Mouse (Mus musculus) E14TG2a.4 (cell line): Measurements from ENCODE around the gene Tfe3.
"Not testable (repeated sequence)": the region's sequence is repeated elsewhere in the genome, so short reads cannot be mapped to it uniquely, and the experiment has no call there.

ENCODE experiments used
- H3K27me3 ChIP-seq: 2 replicates; pipeline ENCODE4 v1.6.1; 2014; ENCODE audit warnings: low read length, control low read depth; ENCODE audit not compliant: insufficient read depth
- H3K36me3 ChIP-seq: 2 replicates; pipeline ENCODE4 v1.6.1; 2014; ENCODE audit warnings: low read length, control low read depth; ENCODE audit not compliant: insufficient read depth
- H3K4me1 ChIP-seq: replicated peaks from 2 replicates; pipeline ENCODE4 v1.6.1; 2014; ENCODE audit warnings: low read depth, low read length, control low read depth
- H3K4me3 ChIP-seq: replicated peaks from 2 replicates; pipeline ENCODE4 v1.5.1; 2014; ENCODE audit warnings: mild to moderate bottlenecking, low read length
- H3K9me3 ChIP-seq: 2 replicates; pipeline ENCODE4 v1.6.1; 2014; ENCODE audit warnings: low read length, control low read depth
- CTCF ChIP-seq: conservative IDR thresholded peaks from 2 replicates; pipeline ENCODE4 v1.5.1; 2014; ENCODE audit warnings: low read length
- NANOG ChIP-seq: IDR thresholded peaks from 2 replicates; pipeline ENCODE4 v1.6.1; 2014; ENCODE audit warnings: borderline replicate concordance, low read length, mixed read lengths
- POU5F1 ChIP-seq: IDR thresholded peaks from 2 replicates; pipeline ENCODE4 v1.6.1; 2014; ENCODE audit warnings: low read length, borderline replicate concordance

Gene Tfe3

DNA sequence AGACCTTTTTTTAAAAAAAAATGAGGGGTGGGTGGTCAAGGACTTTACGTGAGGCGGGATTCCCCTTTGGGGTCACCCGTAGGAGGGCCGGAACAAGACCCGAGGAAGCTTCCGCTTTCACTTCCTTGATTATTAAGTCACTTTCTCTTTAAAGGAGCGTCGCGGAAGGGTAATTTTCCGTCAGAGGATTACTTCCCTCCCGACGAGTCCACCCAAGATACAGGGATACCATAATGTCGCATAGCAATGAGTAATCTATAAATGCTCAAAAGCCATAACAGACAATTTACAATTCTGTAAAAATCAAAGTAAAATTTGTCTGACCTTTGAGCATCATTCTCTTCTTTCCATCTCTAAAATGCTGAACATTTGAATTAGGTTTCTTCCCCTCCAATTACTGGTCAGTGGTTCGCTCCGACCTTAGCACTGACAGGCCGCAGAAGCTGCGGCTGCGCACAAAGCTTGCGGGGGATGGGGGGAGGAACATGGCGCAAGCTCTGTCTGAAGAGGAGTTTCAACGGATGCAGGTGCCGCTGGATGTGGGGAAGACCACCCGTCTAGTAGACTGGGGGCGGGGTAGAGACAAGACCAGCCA, 27.3 kb downstream of the Tfe3 start, which contains the start of gene Gripap1:
TSS of gene Gripap1 (plus strand) at position 224 of the 595 bp plus-strand sequence.
- TF ChIP-seq CTCF (no peak), NANOG (no peak), POU5F1 (no peak)
- Histone ChIP-seq H3K4me1 (peaks cover 16% of the 10 kb centered on the region), H3K9me3 (no peaks in the 10 kb centered on the region), H3K4me3 (peak within 1 kb of the TSS; percentile 81), H3K36me3 (peaks cover 7% of the 10 kb centered on the region; the same call in 1 of the 2 replicates), H3K27me3 (no peaks in the 10 kb centered on the region)

DNA sequence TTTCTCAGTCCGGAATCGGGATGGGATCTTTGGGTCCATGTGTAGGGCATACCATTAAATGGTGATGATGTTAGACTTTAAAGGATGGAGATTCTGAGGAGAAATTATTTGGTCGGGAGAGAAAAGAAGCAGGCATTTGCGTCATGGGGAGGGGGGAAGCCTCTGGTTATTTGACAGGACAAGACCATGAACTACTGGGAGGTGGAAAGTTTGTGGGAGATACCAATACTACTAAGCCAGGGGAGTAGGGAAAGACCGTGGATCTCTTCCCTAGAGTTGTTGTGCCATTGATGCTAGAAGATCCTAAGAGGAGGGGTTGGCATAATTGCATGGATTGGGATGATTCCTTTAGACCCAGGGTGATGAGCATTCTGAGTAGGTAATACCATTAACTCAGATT, 27.9 kb downstream of the Tfe3 start:
- H3K36me3 ChIP-seq = peaks cover 7% of the 10 kb centered on the region; the same call in 1 of the 2 replicates
- TF ChIP-seq NANOG = no peak
- TF ChIP-seq POU5F1 = no peak
- no peak for TF ChIP-seq CTCF
- peaks cover 18% of the 10 kb centered on the region for H3K4me1 ChIP-seq
- peak overlapping the region; percentile 81 for H3K4me3 ChIP-seq
- no peaks in the 10 kb centered on the region for H3K9me3 ChIP-seq
- no peaks in the 10 kb centered on the region for H3K27me3 ChIP-seq

- H3K4me3 ChIP-seq = no peak overlapping the region
- no peaks in the 10 kb centered on the region for H3K9me3 ChIP-seq
- peaks cover 9% of the 10 kb centered on the region; the same call in 1 of the 2 replicates for H3K36me3 ChIP-seq
- H3K27me3 ChIP-seq = no peaks in the 10 kb centered on the region
- TF ChIP-seq NANOG = no peak
- peak; percentile 40 for TF ChIP-seq CTCF
- TF ChIP-seq POU5F1 = no peak
- H3K4me1 ChIP-seq = peaks cover 18% of the 10 kb centered on the region
Observed at GRCm38 (mm10) chrX:7793361-7793760, 31.0 kb downstream of the Tfe3 start.

GRCm38 (mm10) chrX:7795016-7795415, 32.7 kb downstream of the Tfe3 start:
- no peaks in the 10 kb centered on the region for H3K9me3 ChIP-seq
- peaks cover 14% of the 10 kb centered on the region for H3K4me1 ChIP-seq
- no peak for TF ChIP-seq CTCF
- TF ChIP-seq POU5F1 = no peak
- TF ChIP-seq NANOG = no peak
- no peaks in the 10 kb centered on the region for H3K27me3 ChIP-seq
- H3K36me3 ChIP-seq = peaks cover 19% of the 10 kb centered on the region
- no peak overlapping the region for H3K4me3 ChIP-seq

- no peaks in the 10 kb centered on the region for H3K27me3 ChIP-seq
- H3K4me3 ChIP-seq = no peak overlapping the region
- TF ChIP-seq NANOG (no peak), CTCF (no peak), POU5F1 (no peak)
- H3K4me1 ChIP-seq = 0 out of 2 replicates have a peak, but pooled peaks cover 7% of the 10 kb centered on the region
- peaks cover 33% of the 10 kb centered on the region for H3K36me3 ChIP-seq
- no peaks in the 10 kb centered on the region for H3K9me3 ChIP-seq
Observed at GRCm38 (mm10) chrX:7797327-7797726, 35.0 kb downstream of the Tfe3 start.

DNA sequence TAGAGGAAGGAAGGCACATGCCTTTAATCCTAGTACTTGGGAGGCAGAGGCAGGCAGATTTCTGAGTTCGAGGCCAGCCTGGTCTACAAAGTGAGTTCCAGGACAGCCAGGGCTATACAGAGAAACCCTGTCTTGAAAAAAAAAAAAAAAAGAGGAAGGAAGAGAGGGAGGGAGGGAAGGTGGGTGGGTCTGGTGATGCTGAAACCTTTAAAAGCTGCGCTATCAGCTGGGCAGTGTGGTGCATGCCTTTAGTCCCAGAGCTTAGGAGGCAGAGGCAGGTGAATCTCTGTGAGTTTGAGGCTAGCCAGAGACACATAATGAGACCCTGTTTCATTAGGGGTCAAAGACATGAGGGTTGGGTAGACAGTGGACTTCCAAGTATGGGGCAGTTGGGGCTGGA, 39.8 kb downstream of the Tfe3 start:
- not testable (repeated sequence) for H3K4me3 ChIP-seq, H3K9me3 ChIP-seq, H3K27me3 ChIP-seq, H3K4me1 ChIP-seq
- peaks cover 57% of the 10 kb centered on the region for H3K36me3 ChIP-seq

DNA sequence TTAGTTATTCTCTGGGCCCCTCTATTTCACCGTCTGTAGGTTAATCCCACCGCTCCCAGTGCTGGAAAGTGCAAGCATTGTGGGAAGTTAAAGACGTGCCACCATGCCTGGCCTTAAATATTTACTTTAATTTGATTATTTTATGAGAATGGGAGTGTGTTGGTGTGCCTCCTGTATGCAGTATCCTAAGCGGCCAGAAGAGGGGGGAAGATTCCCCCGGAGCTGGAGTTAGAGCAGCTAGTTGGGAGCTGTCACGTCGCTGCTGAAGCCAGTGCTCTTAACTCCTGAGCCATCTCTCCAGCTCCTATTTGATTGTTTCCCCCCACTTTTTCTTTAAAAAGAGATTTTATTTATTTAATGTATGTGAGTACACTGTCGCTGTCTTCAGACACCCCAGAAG, 52.7 kb downstream of the Tfe3 start:
- not testable (repeated sequence) for H3K9me3 ChIP-seq, H3K27me3 ChIP-seq, H3K4me3 ChIP-seq
- TF ChIP-seq CTCF = peak; percentile 40
- peaks cover 47% of the 10 kb centered on the region for H3K36me3 ChIP-seq
- peaks cover 22% of the 10 kb centered on the region for H3K4me1 ChIP-seq

- TF ChIP-seq CTCF = no peak
- peaks cover 31% of the 10 kb centered on the region for H3K4me1 ChIP-seq
- H3K4me3 ChIP-seq = peak within 1 kb of the TSS; percentile 77
- H3K36me3 ChIP-seq = peaks cover 37% of the 10 kb centered on the region
- no peaks in the 10 kb centered on the region for H3K9me3 ChIP-seq
- no peaks in the 10 kb centered on the region for H3K27me3 ChIP-seq
Observed at GRCm38 (mm10) chrX:7821865-7822779, 59.8 kb downstream of the Tfe3 start, which contains the start of gene Kcnd1. Kcnd1 (plus strand) TSS chrX:7822289.
